Mouse (Mus musculus) neural tube, embryonic 12.5 days (tissue): ENCODE data around the gene Cnot11. TPM values are rescaled to one million over a fixed set of nuclear protein-coding genes. Genes with fewer than 3 reads are reported as not detected.
"Not testable (repeated sequence)": the region's sequence is repeated elsewhere in the genome, so short reads cannot be mapped to it uniquely, and the experiment has no call there.

Experiments used
- ATAC-seq: fragments of 200-750 bp; cut with Nextera tagmentation; 2 replicates; pipeline ENCODE4 v1.8.0; 2017; ENCODE audit warnings: low read depth, mild to moderate bottlenecking, moderate TSS enrichment, moderate library complexity; ENCODE audit not compliant: low FRiP score
- H3K27ac ChIP-seq: fragments of 300-500 bp; sonication (generic); 2 replicates; pipeline ENCODE4 v1.5.1; 2016
- H3K27me3 ChIP-seq: fragments of 300-500 bp; sonication (generic); replicated peaks from 2 replicates; pipeline ENCODE4 v1.6.1; 2016; ENCODE audit warnings: mild to moderate bottlenecking
- H3K36me3 ChIP-seq: fragments of 300-500 bp; sonication (generic); 2 replicates; pipeline ENCODE4 v1.6.1; 2016; ENCODE audit warnings: mild to moderate bottlenecking
- H3K4me1 ChIP-seq: fragments of 300-500 bp; sonication (generic); 2 replicates; pipeline ENCODE4 v1.6.1; 2016
- H3K4me2 ChIP-seq: fragments of 300-500 bp; sonication (generic); replicated peaks from 2 replicates; pipeline ENCODE4 v1.6.1; 2016; ENCODE audit warnings: mild to moderate bottlenecking
- H3K4me3 ChIP-seq: fragments of 300-500 bp; sonication (generic); 2 replicates; pipeline ENCODE4 v1.5.1; 2016
- H3K9ac ChIP-seq: fragments of 300-500 bp; sonication (generic); 2 replicates; pipeline ENCODE4 v1.6.1; 2016; ENCODE audit warnings: mild to moderate bottlenecking
- H3K9me3 ChIP-seq: fragments of 300-500 bp; sonication (generic); 2 replicates; pipeline ENCODE4 v1.6.1; 2016; ENCODE audit warnings: mild to moderate bottlenecking
- WGBS: fragments of 180-500 bp; shearing (Covaris S2); methylation state at CpG from one replicate; pipeline ENCODE4 v1.1.7; 2016; 5-methylcytosine and 5-hydroxymethylcytosine counted together
- polyA plus RNA-seq: library from polyadenylated mRNA; unstranded; fragments of >200 nt; fragmentation: Nextera tagmentation; extraction: Ambion mirVana; gene quantifications from 2 replicates; pipeline ENCODE4 v1.2.1, GENCODE M21; 2016

Cnot11 gene
- polyA plus RNA-seq, 1 experiment from 2014 or later, result 29.6 TPM

GRCm38 (mm10) chr1:39571653-39572052 lies 36.9 kb downstream of the Cnot11 start:
- Histone ChIP-seq H3K4me1 (peaks cover 9% of the 10 kb centered on the region), H3K4me2 (no peak overlapping the region), H3K9me3 (no peaks in the 10 kb centered on the region), H3K4me3 (no peak overlapping the region), H3K9ac (no peak overlapping the region), H3K36me3 (0 out of 2 replicates have a peak, but pooled peaks cover 2% of the 10 kb centered on the region), H3K27ac (no peak overlapping the region), H3K27me3 (no peaks in the 10 kb centered on the region)
- ATAC-seq, result no peak
- 78% methylated on average over 6 of the region's 6 CpGs for WGBS

DNA sequence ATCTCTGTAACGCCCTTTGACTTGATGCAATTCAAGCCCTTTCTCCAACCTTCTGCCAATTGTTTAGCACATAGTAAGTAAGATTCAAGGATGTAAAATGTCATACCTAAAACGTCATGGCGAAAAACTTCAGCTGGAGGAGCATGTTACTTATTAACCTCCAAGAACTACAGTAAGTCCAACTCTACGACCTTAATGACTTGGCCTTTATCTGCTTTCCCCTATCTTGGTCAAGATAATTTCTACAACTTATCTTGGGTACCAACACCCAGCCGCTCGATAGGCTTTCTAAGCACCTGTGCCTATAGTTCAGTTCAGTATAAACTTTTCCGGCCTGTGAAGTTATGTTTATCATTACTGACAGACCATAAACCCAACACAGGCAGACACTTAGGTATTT lies 39.1 kb downstream of the Cnot11 start:
- ATAC-seq, result no peak
- Histone ChIP-seq H3K9ac (no peak overlapping the region), H3K36me3 (0 out of 2 replicates have a peak, but pooled peaks cover 2% of the 10 kb centered on the region), H3K27ac (no peak overlapping the region), H3K27me3 (no peaks in the 10 kb centered on the region), H3K9me3 (no peaks in the 10 kb centered on the region), H3K4me3 (no peak overlapping the region), H3K4me1 (peaks cover 14% of the 10 kb centered on the region), H3K4me2 (no peak overlapping the region)
- WGBS, result 89% methylated on average over 7 of the region's 7 CpGs

GRCm38 (mm10) chr1:39575778-39576375 lies 41.1 kb downstream of the Cnot11 start:
- 20% methylated on average over 8 of the region's 8 CpGs for WGBS

GRCm38 (mm10) chr1:39576431-39577243 lies 41.8 kb downstream of the Cnot11 start:
- Histone ChIP-seq H3K27ac (peak overlapping the region; percentile 95), H3K9me3 (no peaks in the 10 kb centered on the region), H3K4me3 (peak overlapping the region; percentile 89), H3K27me3 (no peaks in the 10 kb centered on the region), H3K4me1 (peaks cover 14% of the 10 kb centered on the region), H3K9ac (peak overlapping the region; percentile 89), H3K4me2 (peak overlapping the region; percentile 81), H3K36me3 (0 out of 2 replicates have a peak, but pooled peaks cover 2% of the 10 kb centered on the region)
- peak; percentile 85 for ATAC-seq
- WGBS, result under 1% methylated on average over 88 of the region's 88 CpGs

More at GRCm38 (mm10) chr1:39575778-39576375, 41.1 kb downstream of the Cnot11 start:
- Histone ChIP-seq H3K9me3 (no peaks in the 10 kb centered on the region), H3K4me1 (peaks cover 14% of the 10 kb centered on the region), H3K4me3 (peak overlapping the region; percentile 89), H3K27me3 (no peaks in the 10 kb centered on the region), H3K9ac (peak overlapping the region; percentile 89), H3K36me3 (0 out of 2 replicates have a peak, but pooled peaks cover 2% of the 10 kb centered on the region), H3K27ac (peak overlapping the region; percentile 95; the same call in 1 of the 2 replicates), H3K4me2 (peak overlapping the region; percentile 81)
- ATAC-seq, result no peak

- 0 out of 2 replicates have a peak, but pooled peaks cover 2% of the 10 kb centered on the region for H3K36me3 ChIP-seq
- peak; percentile 97 for ATAC-seq
- peaks cover 14% of the 10 kb centered on the region for H3K4me1 ChIP-seq
- no peaks in the 10 kb centered on the region for H3K9me3 ChIP-seq
- peak within 1 kb of the TSS; percentile 81 for H3K4me2 ChIP-seq
- WGBS, result 1% methylated on average over 49 of the region's 49 CpGs
- peak within 1 kb of the TSS; percentile 95 for H3K27ac ChIP-seq
- H3K9ac ChIP-seq, result peak within 1 kb of the TSS; percentile 89
- peak within 1 kb of the TSS; percentile 89 for H3K4me3 ChIP-seq
- H3K27me3 ChIP-seq, result no peaks in the 10 kb centered on the region
These were observed 42.5 kb downstream of the Cnot11 start, which contains the start of gene Rnf149 for GRCm38 (mm10) chr1:39577253-39577705. TSS of gene Rnf149 (minus strand) at chr1:39577405.

- no peak overlapping the region for H3K9ac ChIP-seq
- ATAC-seq, result no peak
- H3K4me1 ChIP-seq, result peaks cover 14% of the 10 kb centered on the region
- no peaks in the 10 kb centered on the region for H3K9me3 ChIP-seq
- WGBS, result 89% methylated on average over 5 of the region's 5 CpGs
- no peaks in the 10 kb centered on the region for H3K36me3 ChIP-seq
- no peaks in the 10 kb centered on the region for H3K27me3 ChIP-seq
- H3K4me3 ChIP-seq, result no peak overlapping the region
- no peak overlapping the region for H3K27ac ChIP-seq
- H3K4me2 ChIP-seq, result no peak overlapping the region
These were observed 43.7 kb downstream of the Cnot11 start for GRCm38 (mm10) chr1:39578446-39578845.

DNA sequence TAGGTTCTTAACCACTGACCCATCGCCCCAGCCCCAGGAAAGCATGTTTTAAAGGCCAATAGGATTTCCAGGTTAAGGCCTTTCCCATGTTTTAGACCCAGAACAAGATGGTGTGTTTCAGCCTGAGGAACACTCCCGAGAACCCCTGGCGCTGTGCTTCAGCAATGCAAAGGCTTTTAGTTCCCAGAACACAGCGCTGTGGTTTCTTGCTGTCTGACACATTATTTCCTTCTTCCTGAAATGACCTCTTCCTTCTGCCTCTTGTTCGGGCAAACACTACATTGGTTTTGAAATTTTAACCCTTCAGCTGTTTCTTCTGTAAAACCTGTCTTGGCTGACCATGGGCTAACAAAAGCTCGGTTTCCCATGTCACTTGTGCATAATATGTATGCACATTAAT lies 44.3 kb downstream of the Cnot11 start:
- H3K27ac ChIP-seq, result no peak overlapping the region
- H3K9ac ChIP-seq, result no peak overlapping the region
- no peak overlapping the region for H3K4me3 ChIP-seq
- H3K4me2 ChIP-seq, result no peak overlapping the region
- no peaks in the 10 kb centered on the region for H3K27me3 ChIP-seq
- H3K36me3 ChIP-seq, result no peaks in the 10 kb centered on the region
- H3K4me1 ChIP-seq, result peaks cover 14% of the 10 kb centered on the region
- ATAC-seq, result no peak
- WGBS, result 87% methylated on average over 6 of the region's 6 CpGs
- no peaks in the 10 kb centered on the region for H3K9me3 ChIP-seq

DNA sequence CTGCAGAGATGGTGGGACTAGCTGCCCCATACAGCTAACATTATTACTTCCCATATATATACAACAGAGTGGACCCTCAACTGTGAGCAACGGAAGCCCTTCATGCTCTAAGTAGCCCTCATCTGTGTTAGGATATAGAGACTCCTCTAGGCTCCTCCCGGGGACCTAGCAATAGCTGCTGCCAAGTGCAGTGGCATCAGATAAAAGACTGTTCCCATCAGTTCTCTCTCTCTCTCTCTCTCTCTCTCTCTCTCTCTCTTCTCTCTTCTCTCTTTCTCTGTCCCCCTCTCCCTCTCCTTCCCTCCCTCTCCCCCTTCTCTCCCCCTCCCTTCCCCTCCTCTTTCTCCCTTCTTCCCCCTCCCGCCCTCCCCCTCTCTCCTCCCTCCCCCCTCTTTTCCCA lies 46.4 kb downstream of the Cnot11 start:
- no peak overlapping the region for H3K4me3 ChIP-seq
- H3K9ac ChIP-seq, result no peak overlapping the region
- H3K27ac ChIP-seq, result no peak overlapping the region
- H3K27me3 ChIP-seq, result no peaks in the 10 kb centered on the region
- no peaks in the 10 kb centered on the region for H3K9me3 ChIP-seq
- peaks cover 5% of the 10 kb centered on the region; the same call in 1 of the 2 replicates for H3K4me1 ChIP-seq
- ATAC-seq, result no peak
- H3K4me2 ChIP-seq, result no peak overlapping the region
- WGBS, result 81% methylated on average over 2 of the region's 3 CpGs
- H3K36me3 ChIP-seq, result no peaks in the 10 kb centered on the region

DNA sequence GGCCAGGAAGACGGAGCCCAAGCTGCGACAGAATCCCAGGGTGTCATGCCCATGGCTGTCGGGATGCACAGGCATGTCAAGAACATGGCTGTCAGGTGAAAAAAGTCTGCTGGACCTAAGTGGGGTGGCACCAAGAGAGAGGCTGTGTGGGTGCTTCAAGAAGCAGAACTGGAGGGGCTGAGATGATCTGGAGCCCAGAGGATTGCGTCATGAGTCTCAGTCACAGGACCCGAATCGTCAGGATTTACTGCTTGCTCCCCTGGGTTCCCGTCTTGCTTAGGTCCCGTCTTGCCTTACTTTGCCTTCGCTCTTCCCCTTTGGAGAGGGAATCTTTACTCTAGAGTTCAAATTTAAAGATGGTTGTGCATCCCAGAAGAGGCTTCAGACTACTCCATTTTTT lies 48.4 kb downstream of the Cnot11 start:
- H3K27me3 ChIP-seq, result no peaks in the 10 kb centered on the region
- H3K9ac ChIP-seq, result no peak overlapping the region
- no peak overlapping the region for H3K4me2 ChIP-seq
- no peaks in the 10 kb centered on the region for H3K9me3 ChIP-seq
- no peak for ATAC-seq
- no peak overlapping the region for H3K4me3 ChIP-seq
- no peak overlapping the region for H3K27ac ChIP-seq
- WGBS, result 88% methylated on average over 9 of the region's 9 CpGs
- H3K36me3 ChIP-seq, result no peaks in the 10 kb centered on the region
- H3K4me1 ChIP-seq, result no peaks in the 10 kb centered on the region

DNA sequence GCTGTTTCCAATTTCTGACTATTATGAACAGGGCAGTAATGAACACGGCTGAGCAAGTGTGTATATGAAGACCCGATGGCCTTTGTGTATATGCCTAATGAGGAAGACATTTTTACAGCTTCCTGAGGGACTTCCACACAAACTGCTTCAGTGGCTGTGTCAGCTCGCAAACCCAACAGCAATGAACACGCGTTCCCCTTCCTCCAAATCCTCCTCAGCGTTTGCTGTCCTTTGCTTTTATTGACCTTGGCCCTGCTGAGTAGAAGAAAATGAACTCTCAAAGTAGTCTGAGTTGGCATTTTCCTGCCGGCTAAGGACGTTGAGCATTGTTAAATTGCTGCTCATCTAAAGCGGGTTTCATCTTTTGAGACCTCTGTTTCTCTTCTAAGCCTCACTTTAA lies 50.6 kb downstream of the Cnot11 start:
- H3K27ac ChIP-seq, result no peak overlapping the region
- H3K4me1 ChIP-seq, result no peaks in the 10 kb centered on the region
- no peaks in the 10 kb centered on the region for H3K9me3 ChIP-seq
- H3K36me3 ChIP-seq, result no peaks in the 10 kb centered on the region
- ATAC-seq, result no peak
- no peak overlapping the region for H3K4me2 ChIP-seq
- no peak overlapping the region for H3K9ac ChIP-seq
- H3K27me3 ChIP-seq, result no peaks in the 10 kb centered on the region
- no peak overlapping the region for H3K4me3 ChIP-seq
- WGBS, result 82% methylated on average over 9 of the region's 9 CpGs

DNA sequence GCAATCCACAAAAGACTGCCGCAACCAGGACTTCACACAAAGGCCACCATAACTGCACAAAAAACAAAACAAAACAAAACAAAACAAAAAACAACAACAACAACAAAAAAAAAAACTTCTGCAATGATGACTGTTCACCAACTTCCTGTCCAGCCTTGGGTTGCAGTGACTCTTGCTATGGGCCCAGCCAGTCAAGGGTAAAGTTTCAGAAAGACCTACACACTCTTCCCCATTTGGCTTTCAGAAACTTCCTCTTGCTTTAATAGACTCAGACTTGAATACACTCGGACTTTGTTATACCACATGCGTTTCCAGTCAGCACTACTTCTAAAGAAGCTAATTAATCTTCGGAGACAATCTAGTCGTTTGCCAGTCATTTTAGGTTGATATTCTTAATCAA lies 55.4 kb downstream of the Cnot11 start:
- ATAC-seq, result no peak
- H3K27me3 ChIP-seq, result no peaks in the 10 kb centered on the region
- no peaks in the 10 kb centered on the region for H3K36me3 ChIP-seq
- no peaks in the 10 kb centered on the region for H3K4me1 ChIP-seq
- H3K4me3 ChIP-seq, result no peak overlapping the region
- WGBS, result 83% methylated on average over 5 of the region's 5 CpGs
- H3K9ac ChIP-seq, result no peak overlapping the region
- H3K4me2 ChIP-seq, result no peak overlapping the region
- H3K9me3 ChIP-seq, result no peaks in the 10 kb centered on the region
- no peak overlapping the region for H3K27ac ChIP-seq

- H3K9ac ChIP-seq, H3K9me3 ChIP-seq, H3K4me3 ChIP-seq, H3K4me2 ChIP-seq, H3K36me3 ChIP-seq, H3K27me3 ChIP-seq, ATAC-seq, H3K27ac ChIP-seq, H3K4me1 ChIP-seq: not testable (repeated sequence)
- 77% methylated on average over 1 of the region's 1 CpGs for WGBS
These were observed 56.8 kb downstream of the Cnot11 start for GRCm38 (mm10) chr1:39591557-39591956.
